Mouse (Mus musculus) spleen, adult 2 months (tissue): ENCODE measurements around the gene Efcab14. TPM values are rescaled to one million over a fixed set of nuclear protein-coding genes. Genes with fewer than 3 reads are reported as not detected.

Experiments
- DNase-seq, 2 experiments: peaks; one replicate each; pipeline versions ENCODE4 v3.0.0 to v3.0.0-alpha.2; 2012 to 2021; ENCODE audit warnings: low spot score in 2 of 2, low read depth in 1 of 2
- H3K27ac ChIP-seq: fragments of 200-500 bp; 2 replicates; pipeline ENCODE4 v1.5.1; 2012; ENCODE audit warnings: low read length, inconsistent platforms; ENCODE audit not compliant: insufficient read depth
- H3K27me3 ChIP-seq: fragments of 200-500 bp; 2 replicates; pipeline ENCODE4 v1.6.1; 2012; ENCODE audit warnings: mild to moderate bottlenecking, moderate library complexity, low read length, inconsistent platforms; ENCODE audit not compliant: control insufficient read depth, insufficient read depth
- H3K36me3 ChIP-seq: fragments of 200-500 bp; 2 replicates; pipeline ENCODE4 v1.6.1; 2012; ENCODE audit warnings: mild to moderate bottlenecking, low read length, inconsistent platforms; ENCODE audit not compliant: control insufficient read depth, insufficient read depth
- H3K4me1 ChIP-seq: fragments of 200-500 bp; 2 replicates; pipeline ENCODE4 v1.6.1; 2011; ENCODE audit warnings: inconsistent platforms; ENCODE audit not compliant: control insufficient read depth, insufficient read depth, insufficient read length
- H3K4me3 ChIP-seq: fragments of 200-500 bp; 2 replicates; pipeline ENCODE4 v1.5.1; 2011; ENCODE audit warnings: mild to moderate bottlenecking, inconsistent platforms; ENCODE audit not compliant: insufficient read depth, insufficient read length; ENCODE audit errors: extremely low read depth
- CTCF ChIP-seq: fragments of 200-500 bp; IDR thresholded peaks from 2 replicates; pipeline ENCODE4 v1.5.1; 2011; ENCODE audit warnings: mild to moderate bottlenecking, inconsistent platforms; ENCODE audit not compliant: insufficient read depth, insufficient read length, insufficient replicate concordance; ENCODE audit errors: extremely low read depth
- POLR2A ChIP-seq: fragments of 200-500 bp; IDR thresholded peaks from 2 replicates; pipeline ENCODE4 v1.6.1; 2011; ENCODE audit warnings: low read depth, low read length, inconsistent platforms
- WGBS: fragments of 180-500 bp; shearing (Covaris S2); methylation state at CpG from one replicate; pipeline ENCODE4 v1.1.7; 2018; 5-methylcytosine and 5-hydroxymethylcytosine counted together
- polyA plus RNA-seq: library from polyadenylated mRNA; depleted of rRNA; stranded (reverse); fragments of >200 nt; gene quantifications from 2 replicates; pipeline ENCODE4 v1.2.3, GENCODE M21; 2012

Efcab14 gene
- polyA plus RNA-seq, 1 experiment = 12.8 TPM

DNA sequence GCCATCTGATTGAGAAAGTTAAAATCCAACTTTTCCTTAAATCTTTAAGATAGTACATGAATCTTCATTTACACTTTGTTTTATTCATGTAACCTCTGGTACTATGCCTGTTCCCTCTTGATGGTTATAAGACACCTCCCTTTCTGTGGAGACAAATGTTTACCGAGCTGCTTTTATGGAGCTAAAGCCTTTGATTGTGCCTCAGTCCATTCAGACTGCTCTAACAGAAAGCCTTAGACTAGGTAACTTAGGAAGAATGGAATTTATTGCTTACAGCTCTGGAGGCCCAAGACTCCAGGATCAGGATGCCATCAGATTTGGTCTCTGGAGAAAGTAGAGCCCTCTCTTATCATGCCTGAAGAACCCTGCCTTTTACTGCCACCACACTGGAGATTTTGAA lies 10.6 kb downstream of the Efcab14 start:
- H3K4me1 ChIP-seq = no peaks in the 10 kb centered on the region
- H3K27ac ChIP-seq = no peak overlapping the region
- peaks cover 27% of the 10 kb centered on the region for H3K36me3 ChIP-seq
- TF ChIP-seq POLR2A (no peak), CTCF (no peak)
- DNase-seq = no peak
- 95% methylated on average over 1 of the region's 1 CpGs for WGBS
- H3K27me3 ChIP-seq = no peaks in the 10 kb centered on the region
- H3K4me3 ChIP-seq = no peak overlapping the region

DNA sequence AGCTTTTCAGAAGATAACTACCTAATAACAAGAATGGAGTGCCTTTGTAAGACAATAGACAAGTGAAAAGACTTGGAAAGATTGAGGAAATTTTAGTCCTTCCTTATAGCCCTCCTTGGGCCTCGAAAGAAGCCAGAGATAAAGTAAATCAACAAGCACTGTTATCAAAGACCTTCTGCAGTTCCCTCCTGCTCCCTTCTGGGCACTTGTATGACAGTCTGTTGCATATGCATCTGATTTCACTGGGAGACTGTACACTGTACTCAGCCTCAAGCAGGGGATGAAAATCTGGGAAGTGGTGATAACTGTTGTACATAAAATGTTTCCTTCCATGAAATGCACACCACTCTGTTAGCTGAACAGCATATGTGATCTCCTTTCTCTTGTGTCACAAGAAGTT lies 11.8 kb downstream of the Efcab14 start:
- no peak for DNase-seq
- 85% methylated on average over 1 of the region's 1 CpGs for WGBS
- no peaks in the 10 kb centered on the region for H3K4me1 ChIP-seq
- no peak overlapping the region for H3K4me3 ChIP-seq
- no peaks in the 10 kb centered on the region for H3K27me3 ChIP-seq
- no peak overlapping the region for H3K27ac ChIP-seq
- TF ChIP-seq CTCF (no peak), POLR2A (no peak)
- peaks cover 29% of the 10 kb centered on the region for H3K36me3 ChIP-seq

DNA sequence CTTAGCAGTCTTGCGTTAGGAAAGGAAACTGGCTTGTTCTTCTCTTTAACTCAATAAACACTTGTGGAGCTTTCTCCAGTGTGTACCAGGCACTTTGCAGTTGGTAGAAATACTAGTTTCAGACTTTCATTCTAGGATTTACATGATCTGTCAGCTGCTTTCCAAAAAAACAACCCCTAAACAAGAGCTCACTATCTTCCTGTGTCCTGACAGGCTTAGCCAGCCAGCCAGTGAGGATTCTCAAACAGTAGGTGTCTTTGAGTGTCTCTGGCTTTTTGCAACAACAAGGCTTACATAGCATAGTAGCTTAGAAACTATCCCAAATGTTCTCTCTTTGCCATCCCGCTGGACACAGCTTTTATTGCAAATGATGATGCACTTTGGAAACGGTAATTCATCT lies 16.6 kb downstream of the Efcab14 start:
- Histone ChIP-seq H3K27ac (no peak overlapping the region), H3K36me3 (peaks cover 30% of the 10 kb centered on the region), H3K4me3 (no peak overlapping the region), H3K27me3 (no peaks in the 10 kb centered on the region), H3K4me1 (no peaks in the 10 kb centered on the region)
- WGBS = 95% methylated on average over 3 of the region's 3 CpGs
- no peak for DNase-seq
- TF ChIP-seq POLR2A = no peak
- no peak for TF ChIP-seq CTCF

DNA sequence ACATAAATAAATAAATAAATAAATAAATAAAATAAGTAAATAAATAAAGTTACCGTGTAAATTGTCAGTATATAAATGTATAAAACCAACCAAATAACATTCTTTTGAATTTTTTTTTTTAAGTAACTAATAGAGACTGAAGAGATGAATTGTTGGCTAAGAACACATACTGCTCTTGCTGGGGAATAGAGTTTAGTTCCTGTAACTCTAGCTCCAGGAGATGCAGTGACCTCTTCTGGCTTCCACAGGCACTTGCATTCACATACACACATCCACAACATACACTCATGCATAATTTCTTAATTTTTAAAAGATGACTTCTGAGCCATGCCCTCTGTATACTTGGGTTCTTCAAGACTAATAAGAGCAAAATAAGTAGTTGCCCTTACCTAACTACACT lies 17.3 kb downstream of the Efcab14 start:
- peaks cover 29% of the 10 kb centered on the region for H3K36me3 ChIP-seq
- TF ChIP-seq CTCF (no peak), POLR2A (no peak)

DNA sequence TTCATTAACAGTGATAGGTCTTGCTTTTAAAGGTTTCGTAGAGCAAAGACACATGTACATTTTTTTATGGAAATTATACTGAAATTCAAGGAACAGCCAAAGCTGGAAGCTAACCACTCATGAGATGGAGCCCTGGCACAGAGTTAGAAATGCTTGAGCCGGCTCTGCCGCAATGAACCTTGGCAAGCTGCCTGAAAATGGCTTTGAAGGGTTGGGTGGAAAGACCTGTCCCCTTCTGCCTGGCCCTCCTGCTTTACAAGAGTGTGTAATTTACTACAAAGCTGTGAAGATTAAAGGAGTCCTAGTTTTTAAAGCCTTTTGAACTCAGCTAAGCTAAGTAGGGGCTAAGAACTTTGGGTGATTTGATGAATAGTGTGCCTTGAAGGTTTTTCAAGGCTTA lies 23.7 kb downstream of the Efcab14 start:
- 88% methylated on average over 3 of the region's 3 CpGs for WGBS
- DNase-seq = no peak
- TF ChIP-seq POLR2A (no peak), CTCF (no peak)
- no peaks in the 10 kb centered on the region for H3K4me1 ChIP-seq
- no peak overlapping the region for H3K4me3 ChIP-seq
- no peaks in the 10 kb centered on the region for H3K27me3 ChIP-seq
- H3K36me3 ChIP-seq = peaks cover 33% of the 10 kb centered on the region
- H3K27ac ChIP-seq = no peak overlapping the region

More for the DNA sequence above, 17.3 kb downstream of the Efcab14 start:
- H3K27ac ChIP-seq = no peak overlapping the region
- no peak overlapping the region for H3K4me3 ChIP-seq
- no peak for DNase-seq
- no peaks in the 10 kb centered on the region for H3K4me1 ChIP-seq
- H3K27me3 ChIP-seq = no peaks in the 10 kb centered on the region
- WGBS = 98% methylated on average over 1 of the region's 1 CpGs

DNA sequence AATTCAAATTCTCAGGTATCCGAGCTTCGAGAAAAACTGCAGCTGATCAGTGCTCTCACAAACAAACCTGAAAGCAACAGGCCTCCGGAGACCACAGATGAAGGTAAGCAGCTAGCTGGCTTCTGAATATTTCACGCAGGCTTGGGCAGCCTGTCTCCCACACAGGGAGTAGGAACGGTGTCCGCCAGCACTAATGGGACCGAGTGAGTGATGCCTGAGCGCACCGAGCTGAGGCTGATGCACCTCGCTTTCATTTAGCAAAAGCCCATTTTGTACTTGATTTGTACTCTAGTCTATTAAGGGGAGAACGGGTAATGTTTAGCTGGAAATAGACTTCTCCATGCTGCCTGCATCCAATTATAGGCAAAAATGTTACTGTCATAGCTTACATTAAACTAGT lies 27.0 kb downstream of the Efcab14 start:
- H3K27me3 ChIP-seq = no peaks in the 10 kb centered on the region
- H3K4me3 ChIP-seq = no peak overlapping the region
- no peak overlapping the region for H3K27ac ChIP-seq
- 95% methylated on average over 11 of the region's 11 CpGs for WGBS
- no peak for DNase-seq
- no peaks in the 10 kb centered on the region for H3K4me1 ChIP-seq
- no peak for TF ChIP-seq POLR2A
- TF ChIP-seq CTCF = no peak
- peaks cover 34% of the 10 kb centered on the region for H3K36me3 ChIP-seq

DNA sequence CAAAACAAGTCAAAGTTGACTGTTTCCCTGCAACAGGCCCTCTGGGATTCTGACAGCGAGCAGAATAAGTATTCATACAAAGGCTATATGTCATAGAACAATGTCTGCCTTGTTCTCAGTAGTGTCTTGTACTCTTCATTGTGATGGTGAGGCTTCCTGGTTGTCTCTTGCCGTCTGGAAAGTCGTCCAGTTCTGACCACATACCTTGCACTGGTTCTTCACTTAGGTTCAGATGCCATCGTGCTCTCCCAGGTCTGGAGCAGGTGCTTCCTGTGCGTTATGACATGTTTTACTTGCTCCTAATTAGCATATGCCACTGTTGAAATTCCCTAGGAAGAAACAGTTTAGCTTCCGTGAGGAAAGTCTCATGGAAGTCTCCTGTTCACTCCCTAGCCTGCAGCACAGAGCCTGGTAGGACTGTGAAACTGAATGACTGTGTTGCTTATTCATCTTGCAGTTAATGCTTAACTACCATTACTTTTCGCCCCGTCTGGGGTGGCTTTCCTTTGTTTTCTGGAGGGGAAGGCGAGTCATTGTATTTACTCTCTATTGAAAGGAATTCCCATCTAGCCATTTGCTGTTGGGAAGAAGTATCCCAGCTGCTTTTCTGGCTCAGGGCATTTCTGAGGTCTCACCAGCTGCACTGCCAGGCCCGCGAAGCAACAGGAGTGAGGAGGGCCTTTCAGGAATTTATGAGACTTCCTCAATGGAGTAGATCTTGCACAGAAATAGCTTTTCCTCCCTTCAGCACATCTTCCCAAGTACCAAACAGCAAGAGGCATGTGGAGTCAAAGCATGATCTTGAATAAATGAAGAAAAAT lies 30.3 kb downstream of the Efcab14 start:
- 87% methylated on average over 11 of the region's 11 CpGs for WGBS
- H3K4me1 ChIP-seq = no peaks in the 10 kb centered on the region
- DNase-seq = no peak
- H3K4me3 ChIP-seq = no peak overlapping the region
- H3K36me3 ChIP-seq = peaks cover 26% of the 10 kb centered on the region
- no peak overlapping the region for H3K27ac ChIP-seq
- no peaks in the 10 kb centered on the region for H3K27me3 ChIP-seq
- TF ChIP-seq CTCF = no peak
- TF ChIP-seq POLR2A = no peak
